ENCODE assay signal across 2 mouse cellular contexts in the genomic region with DNA sequence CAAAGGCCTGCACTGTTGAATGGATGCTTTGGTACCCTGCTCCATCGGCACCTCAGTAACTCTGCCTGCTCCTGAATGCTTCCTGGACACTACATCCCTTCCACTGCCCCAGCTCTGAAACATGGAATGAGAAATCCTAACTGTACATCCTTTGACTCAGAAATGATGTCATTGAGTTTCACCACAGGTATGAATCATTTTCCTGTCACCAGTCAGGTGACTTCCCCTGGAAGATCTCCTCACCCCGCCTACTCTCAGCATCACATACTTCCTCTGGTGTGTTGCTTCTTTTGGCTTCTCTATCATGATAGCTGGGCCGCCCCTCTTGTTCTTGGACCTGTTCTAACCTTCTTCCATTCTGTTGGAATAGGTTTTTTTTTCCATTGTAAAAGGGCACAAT.
A peak's percentile ranks its signal among the peaks of the same experiment; 100 is the strongest.
TF ChIP-seq lines count a peak whose summit lies in the region.

No protein-coding gene starts in this region.

TF ChIP-seq in CH12.LX, 34 proteins besides CTCF, POLR2A, EP300 and RAD21:
- TF ChIP-seq JUN (IDR thresholded peaks at IDR 0.05; ENCODE audit: insufficient read depth, low read depth, low read length): peak; percentile 18; the same call in 1 of the 2 replicates
- peak; percentile 53 for TF ChIP-seq BHLHE40 (IDR thresholded peaks at IDR 0.05; ENCODE audit: low read depth, low read length)
- TF ChIP-seq UBTF (IDR thresholded peaks at IDR 0.05; ENCODE audit: low read depth, low read length): no peak

TF ChIP-seq in myocyte, 11 proteins besides CTCF, POLR2A, EP300 and RAD21:
- no peak for TF ChIP-seq TCF3 (IDR thresholded peaks at IDR 0.05; ENCODE audit: insufficient read length, low read depth)
- TF ChIP-seq POLR2AphosphoS2 (IDR thresholded peaks at IDR 0.05; ENCODE audit: insufficient read length, low read depth): no peak
- TF ChIP-seq CEBPB (IDR thresholded peaks at IDR 0.05; ENCODE audit: insufficient read depth, poor library complexity, severe bottlenecking): no peak
- TF ChIP-seq USF1 (IDR thresholded peaks at IDR 0.05; ENCODE audit: low read depth): peak; percentile 44
TF ChIP-seq in myocyte: peak in this region for 1.
